Mouse (Mus musculus): ENCODE measurements around the gene Ucn2.

- TF ChIP-seq POLR2A (IDR thresholded peaks at IDR 0.05; ENCODE audit: insufficient read depth, low read length) (no peak), EP300 (IDR thresholded peaks at IDR 0.05; ENCODE audit: insufficient read depth, low read depth, low read length) (no peak)
These were observed 35.6 kb downstream of the Ucn2 start for GRCm38 (mm10) chr9:109021428-109021827.

Measured in ES-Bruce4 (cell line).